Mouse (Mus musculus) right cerebral cortex, postnatal 10 days (tissue): Measurements from ENCODE around the gene Irf4.
A peak's percentile ranks its signal among the peaks of the same experiment; 100 is the strongest.

ENCODE experiments used
- DNase-seq, 2 experiments: peaks; one replicate each; pipeline ENCODE4 v3.0.0; 2021; ENCODE audit warnings: low spot score in 2 of 2

Gene Irf4

GRCm38 (mm10) chr13:30762224-30762623 is 13.2 kb downstream of the Irf4 start:
- DNase-seq: peak in 1 of 2 experiments; percentile 10

- DNase-seq: peak in 1 of 2 experiments; percentile 6
Observed at GRCm38 (mm10) chr13:30764014-30764740, 15.2 kb downstream of the Irf4 start.

DNA sequence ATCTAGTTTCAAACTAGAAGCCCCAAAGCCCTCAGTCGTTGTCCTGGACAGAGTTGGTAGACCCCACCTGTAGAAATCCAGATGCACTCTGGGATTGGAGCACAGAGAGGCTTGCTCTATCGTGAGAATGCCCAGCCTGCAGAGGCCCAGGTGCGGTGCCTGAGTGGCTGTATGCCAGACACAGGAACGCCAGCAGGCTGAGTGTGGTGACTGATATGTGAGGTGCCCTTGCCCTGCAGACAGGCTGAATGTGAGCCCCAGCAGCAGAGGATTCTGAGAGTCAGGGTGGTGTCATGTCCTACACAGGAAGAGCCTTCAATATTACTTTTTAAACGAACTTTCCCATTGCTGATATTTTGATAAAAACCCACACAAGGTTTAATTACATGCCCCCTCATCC is 16.9 kb downstream of the Irf4 start:
- DNase-seq: peak in 1 of 2 experiments; percentile 15

DNA sequence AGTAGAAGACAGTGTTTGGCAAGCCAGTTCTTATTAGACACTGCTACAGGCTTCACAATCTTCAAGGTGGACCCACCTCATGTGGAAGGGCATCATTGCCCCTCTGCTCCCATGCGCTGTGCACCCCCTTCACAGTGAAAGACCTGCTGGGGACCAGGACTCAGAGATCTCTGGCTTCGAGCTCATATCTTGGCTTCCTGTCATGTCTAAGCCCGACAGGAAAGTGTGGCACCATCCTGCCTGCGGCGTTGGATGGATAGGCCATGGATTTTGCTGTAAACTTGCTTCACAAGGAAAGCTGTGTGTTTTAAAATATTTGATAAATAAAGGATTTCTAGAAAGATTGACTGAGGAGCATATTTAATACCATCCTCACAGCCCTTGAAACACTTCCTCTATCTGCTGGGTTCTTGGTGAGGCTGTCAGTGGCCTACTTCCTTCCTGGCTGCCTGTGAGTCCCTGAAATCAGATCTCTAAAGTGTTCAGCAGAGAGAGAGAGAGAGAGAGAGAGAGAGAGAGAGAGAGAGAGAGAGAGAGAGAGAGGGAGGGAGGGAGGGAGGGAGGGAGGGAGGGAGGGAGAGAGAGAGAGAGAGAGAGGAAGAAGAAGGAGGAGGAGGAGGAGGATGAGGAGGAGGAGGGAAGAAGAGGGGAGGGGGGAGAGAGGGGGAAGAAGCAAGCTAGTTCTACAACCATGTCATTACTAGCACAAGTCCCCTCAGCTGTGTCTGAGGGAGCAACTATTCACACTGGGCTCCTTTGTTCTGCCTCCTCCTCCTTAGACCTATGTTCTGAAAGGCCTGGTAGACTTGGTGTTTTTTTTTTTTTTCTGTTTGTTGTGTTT is 17.8 kb downstream of the Irf4 start:
- peak in 1 of 2 experiments; percentile 12 for DNase-seq

- peak in 1 of 2 experiments; percentile 6 for DNase-seq
Observed at GRCm38 (mm10) chr13:30767477-30768127, 18.6 kb downstream of the Irf4 start.

- DNase-seq: no peak
Observed at GRCm38 (mm10) chr13:30776021-30776420, 27.0 kb downstream of the Irf4 start.

DNA sequence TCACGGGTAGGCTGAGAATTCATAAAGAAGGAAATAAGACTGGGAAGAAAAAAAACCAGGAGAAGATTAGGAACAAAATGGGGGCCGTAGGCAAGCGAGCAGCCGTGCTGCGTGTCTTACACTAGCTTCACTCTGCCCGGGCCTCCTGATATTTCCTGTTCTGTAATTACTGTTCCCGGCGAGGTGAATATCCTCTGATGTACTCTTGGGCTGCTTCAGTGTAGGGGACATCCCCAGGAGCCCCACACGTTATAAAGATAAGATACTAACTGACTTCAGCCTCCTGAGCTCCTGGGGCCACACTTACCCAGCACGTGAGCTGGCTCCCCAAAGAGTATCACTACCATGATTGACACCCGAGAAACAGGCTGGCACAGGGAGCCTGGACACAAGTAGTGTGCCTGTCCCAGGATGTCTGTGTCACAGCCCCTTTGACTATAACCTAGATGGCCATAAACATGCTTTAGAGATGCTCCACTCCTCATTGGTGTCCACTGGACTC is 28.7 kb downstream of the Irf4 start:
- peak in 1 of 2 experiments; percentile 8 for DNase-seq

DNA sequence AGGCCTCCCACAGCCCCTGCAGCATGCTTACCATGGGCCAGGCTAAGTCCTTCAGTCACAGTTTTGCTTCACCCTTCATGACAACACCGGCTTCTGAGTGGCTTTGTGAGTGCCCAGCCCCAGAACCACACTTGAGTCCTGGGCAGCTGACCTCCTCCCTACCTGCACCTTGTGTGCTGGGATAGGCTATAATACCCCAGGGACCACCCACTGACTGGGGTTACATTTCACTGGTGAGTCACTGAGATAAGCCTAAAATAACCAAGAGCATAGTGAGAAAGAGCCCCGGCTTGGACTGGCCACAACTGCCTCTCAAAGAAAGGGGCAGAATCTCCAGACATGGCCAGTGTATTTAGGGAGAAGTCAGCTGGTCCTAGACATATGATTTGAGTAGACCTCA is 32.9 kb downstream of the Irf4 start:
- DNase-seq: peak in 1 of 2 experiments; percentile 9

- DNase-seq: peak in 1 of 2 experiments; percentile 16
Observed at GRCm38 (mm10) chr13:30782419-30782818, 33.4 kb downstream of the Irf4 start.

- DNase-seq: peak in 1 of 2 experiments; percentile 30
Observed at GRCm38 (mm10) chr13:30785423-30786040, 36.5 kb downstream of the Irf4 start.

- peak; percentile 38 to 58 for DNase-seq
Observed at GRCm38 (mm10) chr13:30786235-30787035, 37.4 kb downstream of the Irf4 start.

GRCm38 (mm10) chr13:30787036-30787320 is 38.0 kb downstream of the Irf4 start:
- DNase-seq: no peak

DNA sequence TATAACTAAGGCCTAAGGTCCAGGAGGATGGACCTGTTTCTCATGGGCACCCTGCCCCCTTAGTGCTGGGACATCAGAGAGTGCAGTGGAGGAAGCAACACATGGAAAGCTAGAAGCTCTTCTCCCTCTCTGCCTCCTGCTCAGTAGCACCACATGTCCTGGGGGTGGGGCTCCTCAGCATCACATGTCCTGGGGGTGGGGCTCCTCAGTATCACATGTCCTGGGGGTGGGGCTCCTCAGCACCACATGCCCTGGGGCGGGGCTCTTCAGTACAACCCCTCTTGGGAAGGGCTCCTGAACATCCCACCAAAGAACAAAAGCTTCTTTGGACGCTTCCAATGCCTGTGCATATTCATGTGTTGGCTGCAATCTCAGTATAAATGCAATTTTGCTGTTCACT is 38.5 kb downstream of the Irf4 start:
- peak in 1 of 2 experiments; percentile 16 for DNase-seq

- DNase-seq: peak; percentile 1 to 11
Observed at GRCm38 (mm10) chr13:30787960-30788359, 38.9 kb downstream of the Irf4 start.

DNA sequence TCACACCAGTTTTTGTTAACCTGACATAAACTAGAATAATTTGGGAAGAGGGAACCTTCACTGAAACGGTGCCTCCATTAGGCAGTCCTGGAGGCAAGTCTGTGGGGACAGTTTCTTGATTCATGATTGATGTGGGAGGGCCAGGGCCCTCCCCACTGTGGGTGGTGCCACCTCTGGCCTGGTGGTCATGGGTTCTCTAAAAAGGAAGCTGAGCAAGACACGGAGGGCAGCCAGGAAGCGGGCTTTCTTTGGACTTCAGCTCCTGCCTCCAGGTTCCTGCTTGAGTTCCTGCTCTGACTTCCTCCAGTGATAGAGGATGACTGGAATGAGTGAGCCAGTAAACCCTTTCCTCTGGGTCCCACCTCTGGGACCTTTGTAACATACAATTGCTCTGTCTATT is 39.4 kb downstream of the Irf4 start:
- DNase-seq: peak in 1 of 2 experiments; percentile 15

GRCm38 (mm10) chr13:30790016-30790415 is 41.0 kb downstream of the Irf4 start:
- DNase-seq: peak; percentile 15 to 17

GRCm38 (mm10) chr13:30792308-30792707 is 43.3 kb downstream of the Irf4 start:
- peak in 1 of 2 experiments; percentile 15 for DNase-seq

GRCm38 (mm10) chr13:30792741-30793140 is 43.7 kb downstream of the Irf4 start:
- DNase-seq: peak; percentile 4 to 14

DNA sequence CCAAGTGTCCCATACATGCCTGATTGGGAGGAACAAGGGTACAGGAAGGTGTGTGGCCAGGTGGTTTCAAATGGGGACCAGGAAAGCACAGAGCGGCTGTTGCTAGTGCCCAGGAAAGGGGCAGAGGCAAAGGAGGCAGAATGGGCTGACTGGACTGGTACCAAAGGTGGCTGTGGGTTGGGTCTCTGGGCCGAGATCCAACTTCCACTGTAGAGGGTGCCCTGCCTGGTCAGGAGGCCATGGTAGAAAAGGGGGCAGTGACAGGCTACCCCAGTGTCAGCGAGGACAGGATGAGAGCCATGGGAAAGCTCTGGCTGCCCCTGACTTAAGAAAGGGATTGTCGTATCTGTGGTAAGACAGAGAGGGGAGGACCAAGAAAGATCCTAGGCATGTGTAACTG is 44.2 kb downstream of the Irf4 start:
- DNase-seq: peak; percentile 11 to 19

DNA sequence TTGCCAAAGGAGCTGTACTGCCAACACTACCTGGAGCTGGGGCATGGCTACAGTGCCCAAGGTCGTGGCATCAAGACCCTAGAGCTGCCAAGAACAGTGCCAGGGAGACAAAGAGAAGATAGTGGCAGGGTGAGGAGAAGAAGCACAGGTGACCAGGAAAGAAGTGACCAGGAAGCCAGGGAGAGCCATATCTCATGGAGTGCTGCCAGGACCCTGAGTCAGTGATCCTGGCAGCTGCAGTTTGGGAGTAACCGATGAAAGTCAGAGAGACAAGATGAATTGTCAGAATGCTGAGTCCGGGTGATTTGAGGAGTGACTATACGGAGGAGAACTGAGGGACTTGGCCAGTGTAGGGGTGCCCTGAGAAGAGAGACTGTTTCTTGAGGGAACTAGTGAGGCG is 44.6 kb downstream of the Irf4 start:
- DNase-seq: peak in 1 of 2 experiments; percentile 4

DNA sequence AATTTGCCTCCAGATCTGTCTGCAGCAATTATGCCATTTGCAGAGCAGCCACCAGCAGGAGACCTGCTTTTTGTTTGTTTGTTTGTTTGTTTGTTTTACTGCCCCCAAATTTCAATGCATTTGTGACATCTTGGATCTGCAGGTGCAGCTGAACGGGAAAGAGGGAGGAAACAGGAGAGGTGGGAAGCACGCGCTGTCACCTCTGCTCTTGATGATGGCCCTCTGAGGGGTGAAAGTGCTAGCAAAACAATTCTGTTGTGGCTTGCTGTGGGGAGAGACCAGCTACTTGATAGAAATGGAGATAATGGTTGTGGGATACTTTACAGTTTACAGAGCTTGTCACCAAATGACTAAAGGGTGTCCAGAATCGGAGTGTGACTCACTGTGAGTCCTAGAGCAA is 46.9 kb downstream of the Irf4 start:
- DNase-seq: peak; percentile 5 to 6
